Mouse (Mus musculus) ovary, adult 18-20 months (tissue): Measurements from ENCODE around the gene Cldn2.

ENCODE experiments used
- DNase-seq: peaks from one replicate; pipeline ENCODE4 v3.0.0; 2022; ENCODE audit warnings: low spot score, mixed read lengths

The Cldn2 gene

DNA sequence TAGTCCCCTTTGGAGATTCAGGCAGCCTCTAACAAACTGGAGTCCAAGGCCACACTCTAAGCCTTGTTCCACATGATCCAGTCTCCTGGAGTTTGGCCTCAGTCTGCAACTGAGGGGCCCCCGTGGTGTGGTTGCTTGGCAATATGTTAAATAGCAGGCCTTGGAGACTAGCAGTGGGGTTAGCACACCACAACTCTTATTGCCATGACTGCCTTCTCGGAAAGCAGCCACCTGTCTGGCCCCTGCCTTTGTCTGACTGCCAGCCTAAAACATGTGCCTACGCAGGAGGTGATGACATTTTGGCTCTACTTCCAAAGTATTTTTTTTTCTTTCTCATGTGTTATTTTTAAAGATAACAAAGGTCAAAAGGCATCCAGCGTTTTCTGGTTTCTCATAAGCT is 7.5 kb downstream of the Cldn2 start:
- DNase-seq, result peak; percentile 16

DNA sequence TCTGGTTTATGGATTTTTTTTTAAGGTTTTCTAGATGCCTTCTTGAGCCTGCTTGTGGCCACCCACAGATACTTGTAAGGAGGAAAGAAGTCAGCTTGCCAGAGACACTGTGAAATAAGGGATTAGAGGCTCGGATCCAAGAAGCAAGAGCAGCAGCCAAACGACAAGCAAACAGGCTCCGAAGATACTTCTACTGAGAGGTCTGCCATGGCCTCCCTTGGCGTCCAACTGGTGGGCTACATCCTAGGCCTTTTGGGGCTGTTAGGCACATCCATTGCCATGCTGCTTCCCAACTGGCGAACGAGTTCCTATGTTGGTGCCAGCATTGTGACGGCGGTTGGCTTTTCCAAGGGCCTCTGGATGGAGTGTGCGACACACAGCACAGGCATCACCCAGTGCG is 7.9 kb downstream of the Cldn2 start:
- no peak for DNase-seq

DNA sequence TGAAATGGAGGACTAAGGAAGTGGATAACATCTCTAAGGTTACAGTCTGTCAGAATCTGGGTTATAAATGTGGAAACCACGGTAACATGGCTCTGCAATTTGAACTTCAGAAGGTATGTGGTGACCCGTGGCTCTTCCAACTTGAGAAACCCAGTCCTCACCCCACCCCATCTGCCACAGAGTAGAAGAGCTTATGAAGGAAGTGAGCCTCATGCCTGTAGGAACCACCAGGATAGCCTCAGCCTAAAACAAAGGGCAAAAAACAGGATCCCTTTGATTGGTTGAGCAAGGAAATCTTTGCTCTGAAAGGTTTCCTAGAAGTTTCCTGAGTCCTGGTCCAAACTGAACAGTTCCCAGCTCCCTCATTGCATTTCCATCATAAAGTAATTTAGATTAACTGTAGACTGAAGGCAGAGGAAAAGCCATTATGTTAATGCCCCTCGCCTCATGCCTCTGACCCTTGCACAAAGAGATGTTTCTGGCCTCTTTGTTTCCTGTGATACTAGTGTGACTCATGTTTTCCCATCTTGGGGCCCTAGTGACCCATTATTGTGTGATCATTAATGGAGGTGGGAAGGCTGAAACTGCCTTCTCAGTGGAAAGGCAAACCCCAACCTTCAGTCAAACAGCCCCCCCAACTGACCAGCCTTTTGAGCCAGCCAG is 12.1 kb downstream of the Cldn2 start:
- DNase-seq, result no peak

DNA sequence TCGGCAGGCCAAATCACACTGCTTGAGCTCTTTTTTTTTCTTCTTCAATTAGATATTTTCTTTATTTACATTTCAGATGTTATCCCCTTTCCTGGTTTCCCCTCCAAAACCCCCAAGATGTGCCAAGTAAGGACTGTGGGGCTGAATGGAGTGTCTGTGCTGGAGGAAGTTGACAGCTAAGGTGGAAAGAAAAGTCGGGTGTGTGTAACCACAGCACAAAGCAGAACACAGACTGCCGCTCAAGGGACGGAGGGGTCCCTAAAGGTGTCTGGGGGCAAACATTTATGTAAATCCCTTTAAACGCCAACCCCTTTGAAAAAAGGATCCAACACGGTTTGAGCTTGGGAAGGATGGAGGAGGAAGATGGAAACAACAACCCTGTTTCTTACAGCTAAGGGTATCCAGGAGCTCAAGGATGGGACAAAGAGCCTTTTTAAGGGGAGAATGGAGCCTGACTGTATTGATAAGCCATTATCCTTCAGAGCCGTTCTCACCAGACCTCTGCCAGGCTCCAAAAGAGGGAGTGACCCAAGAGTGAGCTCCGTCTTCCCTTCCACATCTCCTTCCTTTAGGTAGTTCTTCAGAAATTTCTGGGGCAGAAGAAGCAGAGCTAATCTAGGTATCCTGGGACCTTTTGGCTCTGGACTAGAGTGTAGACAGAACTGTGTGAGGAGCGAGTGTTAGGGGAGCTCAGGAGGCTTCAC is 12.8 kb downstream of the Cldn2 start:
- DNase-seq, result no peak

- DNase-seq, result no peak
These were observed 13.5 kb downstream of the Cldn2 start for GRCm38 (mm10) chrX:139814018-139814635.

DNA sequence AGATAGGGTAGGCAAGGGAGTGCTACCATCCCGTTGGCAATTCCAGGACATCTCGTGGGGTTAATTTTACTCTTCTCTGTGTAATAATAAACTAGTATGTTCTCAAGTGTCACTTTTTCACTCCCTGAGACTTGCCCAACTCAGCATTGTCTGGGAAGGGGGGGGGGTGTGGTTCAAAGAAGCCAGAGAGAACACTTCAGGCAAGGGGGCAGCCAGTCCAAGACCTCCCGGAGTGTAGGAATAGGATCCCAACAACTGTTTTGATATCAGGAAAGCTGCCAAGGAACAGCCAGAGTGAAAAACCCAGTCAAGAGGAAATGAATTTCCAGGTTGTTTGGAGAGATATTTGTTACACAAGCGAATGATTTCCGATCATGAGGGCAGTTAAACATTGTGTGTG is 14.6 kb downstream of the Cldn2 start:
- DNase-seq, result no peak

DNA sequence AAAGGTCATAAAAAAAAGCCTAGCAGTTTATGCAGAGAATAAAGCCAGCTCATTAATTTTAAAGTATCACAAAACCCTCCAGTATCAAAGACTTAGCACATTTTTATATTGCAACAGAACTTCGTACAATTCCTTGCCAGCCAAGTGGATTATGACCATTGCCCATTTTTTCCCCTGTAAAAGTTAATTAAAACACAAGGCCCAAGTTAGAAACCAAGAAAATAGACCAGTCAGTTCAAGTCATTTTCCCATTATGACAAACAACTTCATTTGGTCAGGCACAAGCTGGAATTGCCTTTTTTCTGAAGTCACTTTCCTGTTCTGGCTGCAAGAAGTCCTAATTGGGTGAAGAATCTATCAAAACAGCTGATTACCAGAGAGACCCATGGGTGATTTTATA is 24.8 kb downstream of the Cldn2 start:
- no peak for DNase-seq

DNA sequence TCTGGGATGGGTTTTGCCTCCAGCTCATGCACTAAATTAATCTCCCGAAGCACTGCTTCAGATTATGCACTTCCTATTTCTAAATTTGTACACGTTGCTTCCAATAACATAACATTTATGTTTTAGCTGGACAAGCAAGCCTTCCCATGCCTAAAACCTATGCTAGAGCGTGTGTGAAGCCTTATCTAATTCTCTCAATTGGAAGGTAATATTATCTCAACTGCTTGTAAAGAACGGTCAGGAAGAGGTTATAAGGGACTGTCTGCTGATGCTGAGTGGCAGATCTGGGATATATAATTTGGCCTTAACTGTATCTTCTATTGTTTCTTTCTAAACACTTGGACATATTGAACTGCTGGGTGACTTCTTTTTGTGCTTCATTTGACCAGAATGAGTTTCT is 26.3 kb downstream of the Cldn2 start:
- DNase-seq, result no peak

GRCm38 (mm10) chrX:139828363-139829092 is 27.9 kb downstream of the Cldn2 start:
- no peak for DNase-seq

GRCm38 (mm10) chrX:139832464-139832863 is 31.8 kb downstream of the Cldn2 start:
- no peak for DNase-seq

DNA sequence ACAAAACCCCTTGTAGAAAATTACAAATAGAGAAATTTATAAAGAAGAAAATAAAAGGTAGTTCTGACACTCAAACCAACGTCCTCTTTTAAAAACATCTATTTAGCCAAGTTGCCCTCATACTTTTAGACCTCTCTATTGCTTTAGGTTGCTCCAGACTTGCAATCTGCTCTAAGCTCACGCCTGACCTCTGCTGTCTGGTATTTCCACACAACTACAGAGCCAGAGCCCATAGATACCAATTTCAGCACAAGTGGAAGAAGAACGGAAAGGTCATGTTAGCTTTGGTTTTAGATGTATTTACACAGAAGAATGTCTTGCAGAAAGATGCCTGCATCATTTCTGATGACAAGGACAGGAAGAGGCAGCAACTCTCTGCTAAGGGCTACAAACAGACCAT is 38.4 kb downstream of the Cldn2 start:
- no peak for DNase-seq

DNA sequence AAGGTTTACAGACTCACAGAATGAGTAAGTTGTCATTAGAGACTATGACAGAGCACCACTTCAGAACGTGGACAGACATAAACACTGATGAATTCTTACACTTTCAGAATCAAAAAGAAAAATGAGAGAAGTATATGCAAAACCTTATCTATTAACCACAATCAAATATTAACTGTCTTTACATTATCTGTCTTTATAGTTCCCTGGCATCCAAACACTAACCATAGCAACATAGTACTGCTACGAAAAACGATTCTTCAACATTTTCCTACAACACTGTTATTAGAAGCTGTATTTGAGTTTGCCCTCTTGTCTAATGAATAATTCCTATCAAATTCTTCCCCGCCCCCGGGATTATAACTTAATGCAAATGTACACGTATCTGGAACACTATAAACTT is 40.5 kb downstream of the Cldn2 start:
- no peak for DNase-seq

- no peak for DNase-seq
These were observed 54.2 kb downstream of the Cldn2 start for GRCm38 (mm10) chrX:139854795-139855194.

DNA sequence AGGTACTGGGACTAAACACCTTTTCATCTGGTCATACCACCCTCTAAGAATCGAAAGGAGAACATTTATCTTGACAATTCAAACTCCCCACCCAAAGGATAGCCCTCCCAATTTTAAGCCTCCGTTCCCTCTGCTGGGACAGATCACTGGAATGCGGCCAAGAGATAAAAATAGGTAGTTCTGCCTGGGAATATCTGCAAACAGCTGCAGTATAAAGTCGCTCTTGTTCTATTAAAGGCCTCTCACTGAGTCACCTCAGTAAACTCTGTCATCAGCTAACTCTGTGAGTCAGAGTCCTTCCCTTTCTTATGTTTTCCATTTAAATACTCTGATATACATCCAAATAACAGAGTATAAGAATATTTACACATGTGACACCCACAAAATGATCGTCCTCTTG is 58.8 kb downstream of the Cldn2 start:
- DNase-seq, result no peak
